Mouse (Mus musculus) hindbrain, embryonic 15.5 days (tissue): ENCODE data around the gene Tnfrsf13c. TPM values are rescaled to one million over a fixed set of nuclear protein-coding genes. Genes with fewer than 3 reads are reported as not detected.
"Not testable (repeated sequence)": the region's sequence is repeated elsewhere in the genome, so short reads cannot be mapped to it uniquely, and the experiment has no call there.

ENCODE experiments used
- ATAC-seq: fragments of 200-750 bp; cut with Nextera tagmentation; 2 replicates; pipeline ENCODE4 v1.8.0; 2017; ENCODE audit warnings: low read depth, moderate number of reproducible peaks, moderate TSS enrichment; ENCODE audit not compliant: low FRiP score
- H3K27ac ChIP-seq: fragments of 300-500 bp; sonication (generic); replicated peaks from 2 replicates; pipeline ENCODE4 v1.5.1; 2015; ENCODE audit warnings: mild to moderate bottlenecking, inconsistent platforms
- H3K27me3 ChIP-seq: fragments of 300-500 bp; sonication (generic); 2 replicates; pipeline ENCODE4 v1.6.1; 2015; ENCODE audit warnings: control low read depth, inconsistent platforms
- H3K36me3 ChIP-seq: fragments of 300-500 bp; sonication (generic); 2 replicates; pipeline ENCODE4 v1.6.1; 2015; ENCODE audit warnings: control low read depth, inconsistent platforms
- H3K4me1 ChIP-seq: fragments of 300-500 bp; sonication (generic); replicated peaks from 2 replicates; pipeline ENCODE4 v1.6.1; 2015; ENCODE audit warnings: control low read depth, inconsistent platforms
- H3K4me2 ChIP-seq: fragments of 300-500 bp; sonication (generic); 2 replicates; pipeline ENCODE4 v1.6.1; 2015; ENCODE audit warnings: moderate library complexity, mild to moderate bottlenecking, inconsistent platforms
- H3K4me3 ChIP-seq: fragments of 300-500 bp; sonication (generic); 2 replicates; pipeline ENCODE4 v1.5.1; 2015; ENCODE audit warnings: mild to moderate bottlenecking, inconsistent platforms
- H3K9ac ChIP-seq: fragments of 300-500 bp; sonication (generic); 2 replicates; pipeline ENCODE4 v1.6.1; 2015; ENCODE audit warnings: inconsistent platforms
- H3K9me3 ChIP-seq: fragments of 300-500 bp; sonication (generic); 2 replicates; pipeline ENCODE4 v1.6.1; 2016; ENCODE audit warnings: control low read depth, inconsistent platforms
- WGBS: fragments of 180-500 bp; shearing (Covaris S2); methylation state at CpG from one replicate; pipeline ENCODE4 v1.1.7; 2015; 5-methylcytosine and 5-hydroxymethylcytosine counted together
- polyA plus RNA-seq: library from polyadenylated mRNA; unstranded; fragments of >200 nt; fragmentation: Nextera tagmentation; extraction: Ambion mirVana; gene quantifications from 2 replicates; pipeline ENCODE4 v1.2.1, GENCODE M21; 2015

Gene Tnfrsf13c
- polyA plus RNA-seq, 1 experiment from 2014 or later = 0.69 TPM

DNA sequence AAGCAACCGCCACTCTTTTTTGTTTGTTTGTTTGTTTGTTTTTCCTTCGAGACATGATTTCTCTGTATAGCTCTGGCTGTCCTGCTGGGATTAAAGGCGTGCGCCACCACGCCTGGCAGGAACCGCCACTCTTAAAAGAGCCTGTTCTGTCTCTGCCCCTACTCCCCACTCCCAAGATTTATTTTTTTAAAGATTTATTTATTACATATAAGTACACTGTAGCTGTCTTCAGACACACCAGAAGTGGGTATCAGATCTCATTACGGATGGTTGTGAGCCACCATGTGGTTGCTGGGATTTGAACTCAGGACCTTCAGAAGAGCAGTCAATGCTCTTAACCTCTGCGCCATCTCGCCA lies 20.6 kb upstream of the Tnfrsf13c start:
- H3K27me3 ChIP-seq, H3K36me3 ChIP-seq, ATAC-seq, H3K27ac ChIP-seq, H3K9me3 ChIP-seq, H3K9ac ChIP-seq: not testable (repeated sequence)
- Histone ChIP-seq H3K4me3 (peak overlapping the region; percentile 70), H3K4me1 (peaks cover 12% of the 10 kb centered on the region), H3K4me2 (peak overlapping the region; percentile 75)
- 24% methylated on average over 9 of the region's 9 CpGs for WGBS

DNA sequence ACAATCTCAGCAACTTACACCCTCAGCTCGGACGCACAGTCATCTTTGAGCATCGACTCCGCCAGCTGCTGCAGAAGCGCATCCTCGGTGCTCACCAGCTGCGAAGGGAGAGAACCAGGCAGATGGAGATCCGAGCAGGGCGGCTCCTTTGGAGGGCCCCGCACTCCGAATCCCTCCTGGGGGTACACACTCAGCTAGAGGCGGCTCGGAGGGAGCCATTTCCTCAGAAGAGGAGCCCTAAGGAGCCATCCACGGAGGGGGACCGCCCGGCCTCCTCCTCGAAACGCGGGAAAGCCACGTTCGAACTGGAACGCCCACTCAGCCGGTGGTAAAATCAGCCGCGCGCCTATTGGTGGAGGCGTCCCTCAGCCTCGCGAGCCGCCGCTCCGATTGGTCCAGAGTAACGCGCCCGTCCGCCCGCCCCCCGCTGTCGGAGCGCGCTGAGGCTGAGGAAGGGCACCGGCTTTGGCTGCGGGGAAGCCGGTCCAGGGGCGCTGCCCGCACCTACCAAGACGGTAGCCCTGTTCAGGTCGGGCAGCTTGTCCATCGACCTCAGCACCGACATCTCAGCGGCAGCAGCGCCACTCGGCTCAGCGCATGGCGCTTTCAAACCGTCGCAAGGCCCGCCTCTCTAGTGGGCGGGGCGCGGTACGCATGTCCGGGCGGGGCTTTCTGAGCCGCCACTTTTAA lies 20.1 kb upstream of the Tnfrsf13c start, which contains the start of gene Cenpm:
TSS of gene Cenpm (minus strand) at position 634 of the 690 bp plus-strand sequence.
- ATAC-seq = peak; percentile 98
- Histone ChIP-seq H3K9me3 (no peaks in the 10 kb centered on the region), H3K27me3 (no peaks in the 10 kb centered on the region), H3K9ac (peak within 1 kb of the TSS; percentile 46), H3K36me3 (no peaks in the 10 kb centered on the region), H3K4me1 (peaks cover 12% of the 10 kb centered on the region), H3K4me3 (peak within 1 kb of the TSS; percentile 70), H3K27ac (peak within 1 kb of the TSS; percentile 74), H3K4me2 (peak within 1 kb of the TSS; percentile 75)
- under 1% methylated on average over 65 of the region's 65 CpGs for WGBS

DNA sequence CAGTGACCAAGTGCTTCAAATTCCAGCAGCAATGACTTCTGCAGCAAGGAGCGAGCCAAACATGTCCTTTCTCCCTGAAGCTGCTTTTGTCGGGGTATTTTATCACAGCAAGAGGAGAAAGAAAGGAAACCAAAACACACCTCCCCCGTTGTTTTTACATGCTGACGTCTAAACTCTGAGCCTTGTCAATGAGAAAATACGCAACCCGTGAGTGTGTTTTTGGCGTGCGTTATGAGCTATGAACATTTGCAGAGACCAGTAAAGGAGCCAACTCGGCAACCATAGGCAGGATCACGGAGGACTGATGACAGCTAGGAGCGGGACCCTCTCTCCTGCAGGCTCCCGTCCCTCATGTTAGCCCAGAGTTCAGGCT lies 19.6 kb upstream of the Tnfrsf13c start:
- 0 out of 2 replicates have a peak overlapping the region, but pooled peaks have one; percentile 16 for H3K27ac ChIP-seq
- 7% methylated on average over 12 of the region's 12 CpGs for whole genome bisulfite sequencing
- H3K36me3 ChIP-seq = no peaks in the 10 kb centered on the region
- H3K4me3 ChIP-seq = peak overlapping the region; percentile 70
- peak overlapping the region; percentile 75 for H3K4me2 ChIP-seq
- no peaks in the 10 kb centered on the region for H3K9me3 ChIP-seq
- H3K27me3 ChIP-seq = no peaks in the 10 kb centered on the region
- peaks cover 12% of the 10 kb centered on the region for H3K4me1 ChIP-seq
- peak overlapping the region; percentile 46 for H3K9ac ChIP-seq
- no peak for ATAC-seq

DNA sequence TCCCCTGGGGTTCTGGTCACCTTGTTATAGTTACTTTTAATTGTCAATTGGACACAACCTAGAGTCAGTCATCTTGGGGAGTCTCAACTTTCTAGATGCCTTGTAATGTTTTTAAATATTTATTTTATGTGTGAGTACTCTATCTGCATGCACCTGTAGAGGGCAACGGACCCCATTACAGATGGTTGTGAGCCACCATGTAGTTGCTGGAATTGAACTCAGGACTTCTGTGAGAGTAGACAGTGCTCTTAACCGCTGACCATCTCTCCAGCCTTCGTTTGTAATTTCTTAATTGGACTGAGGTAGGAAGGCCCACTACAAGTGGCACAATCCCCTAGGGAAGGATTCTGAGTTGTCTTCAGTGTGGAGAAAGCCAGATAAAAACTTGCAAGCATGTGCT lies 19.1 kb upstream of the Tnfrsf13c start:
- Histone ChIP-seq H3K4me2 (peak overlapping the region; percentile 75), H3K9me3 (no peaks in the 10 kb centered on the region), H3K4me1 (peaks cover 12% of the 10 kb centered on the region), H3K27ac (no peak overlapping the region), H3K4me3 (peak overlapping the region; percentile 70), H3K36me3 (no peaks in the 10 kb centered on the region), H3K27me3 (no peaks in the 10 kb centered on the region), H3K9ac (no peak overlapping the region; the same call in 1 of the 2 replicates)
- ATAC-seq = no peak
- WGBS = 80% methylated on average over 3 of the region's 3 CpGs

DNA sequence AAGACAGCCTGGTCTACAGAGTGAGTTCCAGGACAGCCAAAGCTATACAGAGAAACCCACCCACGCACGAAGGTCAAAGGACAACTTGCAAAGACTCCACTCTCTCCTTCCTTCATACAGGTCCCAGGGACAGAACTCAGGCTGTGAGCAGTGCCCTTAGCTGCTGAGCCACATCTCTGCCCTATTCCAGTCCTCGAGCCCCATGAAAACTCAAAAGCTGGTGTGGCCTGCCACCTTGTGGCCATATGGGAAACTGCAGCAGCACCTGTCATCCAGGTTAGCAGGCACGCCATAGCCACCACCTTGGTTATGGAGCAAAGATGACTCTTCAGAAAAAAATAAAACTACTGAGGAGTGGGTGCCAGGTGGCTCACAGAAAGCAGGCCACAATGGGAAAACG lies 12.4 kb upstream of the Tnfrsf13c start:
- H3K36me3 ChIP-seq = no peaks in the 10 kb centered on the region
- peak; percentile 79 for ATAC-seq
- H3K4me3 ChIP-seq = no peak overlapping the region
- no peak overlapping the region for H3K4me2 ChIP-seq
- peaks cover 3% of the 10 kb centered on the region; the same call in 1 of the 2 replicates for H3K4me1 ChIP-seq
- WGBS = 16% methylated on average over 5 of the region's 5 CpGs
- H3K9me3 ChIP-seq = no peaks in the 10 kb centered on the region
- H3K27ac ChIP-seq = no peak overlapping the region
- no peaks in the 10 kb centered on the region for H3K27me3 ChIP-seq
- H3K9ac ChIP-seq = no peak overlapping the region

DNA sequence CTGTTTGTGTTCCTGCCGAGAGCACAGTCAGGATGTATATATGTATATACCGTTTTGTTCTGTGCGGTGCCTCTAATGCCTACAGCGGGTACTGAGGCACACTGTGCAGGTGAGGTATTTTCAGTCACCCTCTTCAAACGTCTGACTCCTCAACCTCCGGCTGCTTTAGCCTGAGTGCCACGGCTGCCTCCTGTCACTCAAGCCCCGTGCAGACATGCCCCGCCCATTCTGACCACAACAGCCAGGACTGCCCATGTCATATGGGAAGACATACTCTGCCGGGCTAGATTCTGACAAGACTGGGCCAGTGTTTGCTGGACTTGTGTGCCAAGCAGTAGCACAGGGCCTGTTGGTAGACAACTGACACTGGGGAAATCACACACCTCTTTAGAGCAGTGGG lies 11.5 kb upstream of the Tnfrsf13c start:
- Histone ChIP-seq H3K4me1 (peaks cover 3% of the 10 kb centered on the region; the same call in 1 of the 2 replicates), H3K27ac (no peak overlapping the region), H3K4me2 (no peak overlapping the region), H3K36me3 (no peaks in the 10 kb centered on the region), H3K27me3 (no peaks in the 10 kb centered on the region), H3K9ac (no peak overlapping the region), H3K4me3 (no peak overlapping the region), H3K9me3 (no peaks in the 10 kb centered on the region)
- 75% methylated on average over 10 of the region's 10 CpGs for WGBS
- no peak for ATAC-seq

DNA sequence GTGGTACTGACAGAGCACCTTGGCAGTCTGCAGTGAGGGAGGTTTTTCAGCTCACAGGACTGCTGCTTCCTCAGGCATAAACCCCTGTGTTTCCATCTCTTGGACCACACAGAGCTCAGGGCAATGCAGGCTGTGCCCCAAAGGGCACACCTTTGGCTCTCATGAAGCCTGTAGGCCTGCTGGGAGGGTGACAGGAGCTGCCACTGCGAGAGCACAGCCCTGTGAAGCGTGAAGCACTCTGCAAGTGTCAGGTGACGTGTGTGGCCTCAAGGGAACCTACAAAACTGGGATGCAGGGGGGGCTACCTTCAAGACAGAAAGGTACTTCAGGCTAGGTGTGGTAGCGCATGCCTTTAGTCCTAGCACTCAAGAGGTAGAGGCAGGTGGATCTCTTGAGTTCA lies 8.5 kb upstream of the Tnfrsf13c start:
- Histone ChIP-seq H3K4me3 (no peak overlapping the region), H3K36me3 (no peaks in the 10 kb centered on the region), H3K27me3 (no peaks in the 10 kb centered on the region), H3K4me1 (peaks cover 3% of the 10 kb centered on the region; the same call in 1 of the 2 replicates), H3K4me2 (no peak overlapping the region), H3K27ac (no peak overlapping the region), H3K9me3 (no peaks in the 10 kb centered on the region), H3K9ac (no peak overlapping the region)
- WGBS = 66% methylated on average over 4 of the region's 4 CpGs
- no peak for ATAC-seq

DNA sequence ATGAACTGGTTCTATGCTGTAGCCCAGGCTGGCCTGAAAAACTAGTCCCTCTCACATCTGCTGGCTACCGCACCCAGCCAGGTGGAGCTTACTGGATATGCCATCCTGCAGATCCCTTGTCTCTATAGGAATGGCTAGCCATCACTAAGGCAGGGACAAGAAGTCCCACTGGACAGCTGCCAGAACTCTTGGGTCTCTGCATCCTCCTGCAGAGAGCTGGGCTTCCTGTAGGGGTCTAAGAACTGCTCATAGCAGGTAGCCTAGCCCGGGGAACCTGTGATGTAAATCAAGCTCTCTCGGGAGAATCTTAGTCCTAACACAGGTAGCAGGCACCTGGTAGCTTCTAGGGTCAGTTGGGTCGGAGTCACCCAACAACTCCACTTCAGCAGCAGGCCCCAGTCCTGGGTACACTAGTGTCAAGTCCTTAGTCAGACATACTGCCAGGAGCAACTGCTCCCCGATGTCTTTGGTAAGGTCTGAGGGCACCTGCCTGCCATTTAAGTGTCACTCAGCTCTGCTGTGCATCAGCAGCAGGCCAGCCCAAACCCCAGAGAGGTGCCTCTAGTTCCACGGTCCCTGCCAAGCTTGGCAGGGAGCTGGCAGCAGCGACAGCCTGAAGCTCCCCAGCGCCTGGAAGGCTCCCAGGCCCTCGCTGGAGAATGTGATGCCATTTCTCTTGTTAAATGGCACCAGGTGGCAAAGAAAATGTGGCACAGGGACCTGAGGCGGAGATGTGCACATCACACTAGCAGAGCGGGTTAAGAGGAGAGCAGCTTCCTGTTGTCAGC lies 7.6 kb upstream of the Tnfrsf13c start:
- Histone ChIP-seq H3K9me3 (no peaks in the 10 kb centered on the region), H3K4me3 (no peak overlapping the region), H3K36me3 (no peaks in the 10 kb centered on the region), H3K27ac (no peak overlapping the region), H3K4me2 (no peak overlapping the region), H3K4me1 (peaks cover 3% of the 10 kb centered on the region; the same call in 1 of the 2 replicates), H3K27me3 (no peaks in the 10 kb centered on the region), H3K9ac (no peak overlapping the region)
- no peak for ATAC-seq
- WGBS = 48% methylated on average over 11 of the region's 11 CpGs

DNA sequence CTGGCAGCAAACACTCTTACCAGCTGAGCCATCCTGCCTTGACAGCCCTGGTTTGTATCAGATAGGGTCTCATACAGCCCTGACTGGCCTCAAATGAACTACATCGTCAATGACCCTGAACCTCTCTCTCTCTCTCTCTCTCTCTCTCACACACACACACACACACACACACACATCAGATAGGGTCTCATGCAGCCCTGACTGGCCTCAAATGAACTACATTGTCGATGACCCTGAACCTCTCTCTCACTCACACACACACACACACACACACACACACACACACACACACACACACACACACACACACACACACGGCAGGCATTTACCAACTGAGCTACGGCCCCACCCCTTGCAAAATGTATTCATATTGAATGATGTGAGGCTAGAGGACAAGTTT lies 6.9 kb upstream of the Tnfrsf13c start:
- ATAC-seq = no peak
- no peak overlapping the region for H3K4me3 ChIP-seq
- H3K27me3 ChIP-seq = no peaks in the 10 kb centered on the region
- H3K9me3 ChIP-seq = no peaks in the 10 kb centered on the region
- no peak overlapping the region for H3K9ac ChIP-seq
- no peaks in the 10 kb centered on the region for H3K36me3 ChIP-seq
- 68% methylated on average over 4 of the region's 4 CpGs for WGBS
- H3K4me1 ChIP-seq = peaks cover 3% of the 10 kb centered on the region; the same call in 1 of the 2 replicates
- H3K4me2 ChIP-seq = no peak overlapping the region
- H3K27ac ChIP-seq = no peak overlapping the region

DNA sequence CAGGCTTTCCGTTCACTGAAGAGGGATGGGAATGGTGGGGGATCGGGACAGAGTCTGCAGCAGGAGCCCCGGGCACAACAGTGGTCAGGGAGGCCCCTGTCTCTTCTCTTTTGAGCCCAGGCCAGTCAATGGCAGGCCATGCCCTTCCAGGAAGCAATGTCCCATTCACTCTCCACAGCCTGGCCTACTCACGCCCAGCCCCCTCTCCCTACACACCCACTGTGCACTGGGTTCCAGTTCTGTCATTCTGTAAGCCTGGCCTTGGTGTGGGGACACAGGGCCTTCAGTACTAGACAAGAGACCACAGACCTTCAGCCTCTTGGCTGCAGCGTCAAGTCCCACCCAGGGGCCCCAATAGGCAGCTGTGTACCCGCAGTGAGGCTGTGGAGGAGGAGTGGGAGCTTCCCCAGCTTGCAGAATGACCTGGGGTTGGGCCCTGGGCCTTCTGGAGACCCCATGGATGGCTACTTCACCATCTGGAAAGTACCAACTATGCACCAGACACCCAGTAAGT lies 6.0 kb upstream of the Tnfrsf13c start:
- Histone ChIP-seq H3K4me2 (no peak overlapping the region), H3K9me3 (no peaks in the 10 kb centered on the region), H3K9ac (no peak overlapping the region), H3K36me3 (no peaks in the 10 kb centered on the region), H3K4me1 (peaks cover 3% of the 10 kb centered on the region; the same call in 1 of the 2 replicates), H3K27ac (no peak overlapping the region), H3K27me3 (no peaks in the 10 kb centered on the region), H3K4me3 (no peak overlapping the region)
- 66% methylated on average over 6 of the region's 6 CpGs for WGBS
- ATAC-seq = no peak

DNA sequence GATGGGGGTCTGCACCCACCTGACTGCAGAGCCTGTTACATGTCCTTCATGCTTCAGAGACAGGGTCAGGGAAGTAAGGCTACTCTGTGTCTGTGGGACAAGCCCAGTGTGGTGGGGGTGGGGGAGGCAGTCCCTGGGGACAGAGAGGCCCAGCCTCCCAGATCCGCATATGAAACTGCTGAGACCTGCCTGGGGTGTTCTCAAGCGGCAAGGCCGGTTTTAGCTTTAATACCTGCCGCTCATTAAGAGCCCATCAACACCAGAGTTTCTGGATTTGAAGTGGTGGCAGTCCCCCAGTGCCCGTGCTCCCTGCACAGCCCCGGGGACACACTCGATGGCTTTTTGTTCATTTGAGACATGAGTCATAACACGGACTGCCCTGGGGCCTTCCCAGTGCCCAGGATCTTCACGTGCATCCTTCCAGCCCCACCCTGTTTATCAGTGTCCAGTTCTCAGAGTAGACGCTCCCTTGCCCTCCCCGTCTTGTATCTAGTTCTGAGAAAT lies 5.4 kb upstream of the Tnfrsf13c start:
- Histone ChIP-seq H3K27ac (no peak overlapping the region), H3K4me1 (peaks cover 5% of the 10 kb centered on the region; the same call in 1 of the 2 replicates), H3K27me3 (peaks cover 4% of the 10 kb centered on the region; the same call in 1 of the 2 replicates), H3K4me2 (no peak overlapping the region), H3K9ac (no peak overlapping the region), H3K36me3 (no peaks in the 10 kb centered on the region), H3K9me3 (no peaks in the 10 kb centered on the region), H3K4me3 (no peak overlapping the region)
- ATAC-seq = no peak
- 40% methylated on average over 11 of the region's 11 CpGs for WGBS

DNA sequence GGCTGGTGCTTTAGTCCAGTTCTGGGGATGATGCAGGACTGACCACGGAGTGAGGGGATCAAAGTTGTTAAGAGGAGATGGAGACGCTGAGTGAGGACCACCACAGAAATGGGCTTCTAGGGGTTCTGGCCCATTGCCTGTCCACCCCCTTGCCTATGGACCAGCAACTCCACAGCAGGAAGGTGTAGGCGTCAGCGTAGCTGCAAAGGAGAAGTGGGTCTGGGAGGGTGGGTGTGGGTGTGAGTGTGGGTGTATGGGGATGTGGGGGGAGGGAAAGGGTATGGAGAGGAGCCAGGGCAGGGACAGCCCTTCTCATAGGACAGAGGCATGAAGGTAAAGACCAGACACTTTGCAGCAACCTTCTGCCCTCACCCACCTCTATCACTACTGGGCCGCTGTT lies 1.6 kb upstream of the Tnfrsf13c start:
- Histone ChIP-seq H3K27ac (no peak overlapping the region), H3K4me3 (no peak overlapping the region), H3K4me1 (peaks cover 12% of the 10 kb centered on the region), H3K36me3 (no peaks in the 10 kb centered on the region), H3K4me2 (no peak overlapping the region), H3K9ac (no peak overlapping the region), H3K27me3 (peaks cover 10% of the 10 kb centered on the region), H3K9me3 (no peaks in the 10 kb centered on the region)
- WGBS = 88% methylated on average over 5 of the region's 5 CpGs
- ATAC-seq = no peak
